Mouse (Mus musculus) kidney, postnatal 0 days (tissue): ENCODE measurements around the gene Slc8a1. TPM values are rescaled to one million over a fixed set of nuclear protein-coding genes. Genes with fewer than 3 reads are reported as not detected.

Experiments used
- ATAC-seq: fragments of 200-750 bp; cut with Nextera tagmentation; replicated peaks from 2 replicates; pipeline ENCODE4 v1.8.0; 2017; ENCODE audit warnings: low read depth, moderate number of reproducible peaks, moderate TSS enrichment, moderate library complexity; ENCODE audit not compliant: low FRiP score
- DNase-seq: peaks from one replicate; pipeline ENCODE4 v3.0.0-alpha.2; 2016; ENCODE audit warnings: low spot score
- H3K27ac ChIP-seq: fragments of 300-500 bp; sonication (generic); 2 replicates; pipeline ENCODE4 v1.5.1; 2014; ENCODE audit warnings: mild to moderate bottlenecking
- H3K27me3 ChIP-seq: fragments of 300-500 bp; sonication (generic); 2 replicates; pipeline ENCODE4 v1.6.1; 2014; ENCODE audit warnings: low read length, mixed read lengths; ENCODE audit not compliant: insufficient read depth
- H3K36me3 ChIP-seq: fragments of 300-500 bp; sonication (generic); 2 replicates; pipeline ENCODE4 v1.6.1; 2014; ENCODE audit warnings: low read length, mixed read lengths; ENCODE audit not compliant: insufficient read depth
- H3K4me1 ChIP-seq: fragments of 300-500 bp; sonication (generic); replicated peaks from 2 replicates; pipeline ENCODE4 v1.6.1; 2014; ENCODE audit warnings: antibody characterized with exemption, low read length, mixed read lengths; ENCODE audit not compliant: insufficient read depth
- H3K4me2 ChIP-seq: fragments of 300-500 bp; sonication (generic); 2 replicates; pipeline ENCODE4 v1.6.1; 2014; ENCODE audit warnings: mild to moderate bottlenecking, low read length, moderate library complexity, mixed read lengths
- H3K4me3 ChIP-seq: fragments of 300-500 bp; sonication (generic); replicated peaks from 2 replicates; pipeline ENCODE4 v1.5.1; 2014; ENCODE audit warnings: low read depth, low read length
- H3K9ac ChIP-seq: fragments of 300-500 bp; sonication (generic); 2 replicates; pipeline ENCODE4 v1.6.1; 2014; ENCODE audit warnings: low read depth, low read length
- H3K9me3 ChIP-seq: fragments of 300-500 bp; sonication (generic); replicated peaks from 2 replicates; pipeline ENCODE4 v1.6.1; 2016; ENCODE audit warnings: low read length, inconsistent platforms, mixed read lengths
- CTCF ChIP-seq: IDR thresholded peaks from 2 replicates; pipeline ENCODE4 v1.5.1; 2016; ENCODE audit warnings: antibody characterized with exemption, low read depth, mild to moderate bottlenecking, moderate library complexity
- WGBS: fragments of 180-500 bp; shearing (Covaris S2); extraction: QIAGEN DNeasy Blood & Tissue Kit; methylation state at CpG from one replicate; pipeline ENCODE4 v1.1.7; 2014; 5-methylcytosine and 5-hydroxymethylcytosine counted together
- polyA plus RNA-seq: library from polyadenylated mRNA; unstranded; fragments of >200 nt; fragmentation: Nextera tagmentation; extraction: Ambion mirVana; gene quantifications from 2 replicates; pipeline ENCODE4 v1.2.1, GENCODE M21; 2015

Slc8a1 gene
- polyA plus RNA-seq, 1 experiment from 2014 or later, result 12.9 TPM

DNA sequence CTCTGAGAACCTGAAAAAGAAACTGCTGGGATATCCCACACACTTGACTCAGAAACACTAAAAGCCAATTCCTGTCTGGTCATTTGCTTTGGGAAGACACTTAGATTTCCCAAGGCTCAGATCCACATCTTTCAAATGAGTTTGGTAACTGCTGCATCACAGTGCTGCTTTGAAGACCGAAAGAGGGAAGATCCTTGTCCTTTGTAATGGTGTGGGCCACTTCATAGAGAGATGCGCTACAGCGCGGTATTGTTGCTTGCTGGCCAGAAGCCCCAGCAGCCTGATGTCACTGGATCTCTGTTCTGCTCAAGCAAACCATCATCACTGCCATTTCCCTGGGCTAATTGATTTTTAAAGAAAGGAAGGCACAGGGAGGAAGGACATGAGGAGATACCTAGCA is 325.4 kb downstream of the Slc8a1 start:
- DNase-seq, result no peak
- Histone ChIP-seq H3K4me3 (no peak overlapping the region), H3K27me3 (no peaks in the 10 kb centered on the region), H3K4me1 (no peaks in the 10 kb centered on the region), H3K9me3 (no peaks in the 10 kb centered on the region), H3K36me3 (peaks cover 4% of the 10 kb centered on the region; the same call in 1 of the 2 replicates), H3K4me2 (no peak overlapping the region), H3K27ac (no peak overlapping the region), H3K9ac (no peak overlapping the region)
- no peak for TF ChIP-seq CTCF
- 94% methylated on average over 4 of the region's 4 CpGs for WGBS
- no peak for ATAC-seq

DNA sequence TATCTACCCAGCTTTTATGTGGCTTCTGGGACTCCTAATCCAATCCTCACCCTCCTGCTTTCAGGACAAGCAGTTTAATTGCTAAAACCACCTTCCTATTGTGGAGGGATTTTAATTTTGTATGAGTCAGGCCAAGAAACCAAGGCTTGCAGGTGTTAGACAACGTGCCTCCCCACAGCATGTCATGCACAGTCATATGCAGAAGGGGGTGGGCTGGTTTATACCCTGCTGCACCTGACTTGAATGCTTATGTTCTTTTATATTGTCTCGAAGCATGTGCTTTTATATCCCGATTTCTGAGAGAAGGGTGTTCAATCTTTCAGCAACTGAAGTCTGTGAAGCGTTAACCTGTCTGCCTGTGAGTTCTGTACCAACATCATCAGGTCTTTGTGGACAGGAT is 334.0 kb downstream of the Slc8a1 start:
- WGBS, result 88% methylated on average over 4 of the region's 4 CpGs

DNA sequence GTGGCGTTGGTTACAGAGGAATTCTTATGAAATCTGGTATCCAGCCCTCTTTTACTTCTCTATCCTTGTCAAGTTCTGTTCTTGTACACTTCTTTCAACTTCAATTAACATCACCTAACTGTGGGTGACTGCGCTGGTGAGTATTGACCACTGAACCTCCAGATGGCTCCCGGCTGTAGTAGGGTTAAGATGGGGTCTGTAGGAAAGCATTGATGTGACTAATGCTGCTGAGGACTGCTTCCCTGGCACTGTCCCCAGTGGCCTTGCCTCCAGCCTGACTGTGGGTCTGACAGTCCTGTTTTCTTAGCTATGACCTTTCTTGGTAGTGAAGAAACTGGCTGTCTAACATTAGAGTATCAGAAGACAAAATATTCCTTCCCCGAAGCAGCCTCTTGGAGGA is 335.1 kb downstream of the Slc8a1 start:
- Histone ChIP-seq H3K27me3 (no peaks in the 10 kb centered on the region), H3K4me3 (no peak overlapping the region), H3K9me3 (no peaks in the 10 kb centered on the region), H3K27ac (no peak overlapping the region), H3K36me3 (no peaks in the 10 kb centered on the region), H3K9ac (no peak overlapping the region), H3K4me1 (no peaks in the 10 kb centered on the region), H3K4me2 (no peak overlapping the region)
- no peak for DNase-seq
- WGBS, result 77% methylated on average over 4 of the region's 4 CpGs
- ATAC-seq, result no peak
- no peak for TF ChIP-seq CTCF

More for the DNA sequence above, 334.0 kb downstream of the Slc8a1 start:
- no peak overlapping the region for H3K4me3 ChIP-seq
- DNase-seq, result no peak
- H3K9me3 ChIP-seq, result no peaks in the 10 kb centered on the region
- no peaks in the 10 kb centered on the region for H3K36me3 ChIP-seq
- TF ChIP-seq CTCF, result no peak
- no peak overlapping the region for H3K27ac ChIP-seq
- no peak overlapping the region for H3K9ac ChIP-seq
- H3K27me3 ChIP-seq, result no peaks in the 10 kb centered on the region
- H3K4me2 ChIP-seq, result no peak overlapping the region
- H3K4me1 ChIP-seq, result no peaks in the 10 kb centered on the region
- no peak for ATAC-seq

- Histone ChIP-seq H3K9me3 (no peaks in the 10 kb centered on the region), H3K9ac (no peak overlapping the region), H3K36me3 (no peaks in the 10 kb centered on the region), H3K27me3 (no peaks in the 10 kb centered on the region), H3K4me1 (no peaks in the 10 kb centered on the region), H3K4me2 (no peak overlapping the region), H3K27ac (no peak overlapping the region), H3K4me3 (no peak overlapping the region)
- 64% methylated on average over 2 of the region's 2 CpGs for WGBS
- no peak for DNase-seq
- no peak for ATAC-seq
- TF ChIP-seq CTCF, result no peak
Observed at GRCm38 (mm10) chr17:81402636-81403035, 335.5 kb downstream of the Slc8a1 start.

DNA sequence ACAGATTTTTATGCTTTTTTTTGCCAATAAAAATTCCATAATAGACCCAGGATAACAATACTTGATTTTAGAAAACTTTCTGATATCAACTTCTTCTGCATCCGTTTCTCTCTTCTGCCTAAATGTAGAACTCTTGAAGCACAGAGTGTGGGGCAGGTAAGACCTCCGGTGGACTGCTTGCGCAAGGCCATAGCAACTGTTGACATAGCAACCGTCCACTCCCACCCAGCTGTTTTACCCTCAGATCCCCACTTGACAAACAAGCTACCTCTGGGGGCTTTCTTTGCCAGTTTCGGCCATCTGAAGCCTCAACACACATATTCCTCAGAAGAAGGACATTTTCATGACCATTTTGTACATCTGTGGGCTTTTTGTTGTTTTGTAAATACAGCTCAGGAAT is 337.8 kb downstream of the Slc8a1 start:
- no peak overlapping the region for H3K9ac ChIP-seq
- no peak for DNase-seq
- ATAC-seq, result no peak
- H3K4me1 ChIP-seq, result no peaks in the 10 kb centered on the region
- no peaks in the 10 kb centered on the region for H3K27me3 ChIP-seq
- no peaks in the 10 kb centered on the region for H3K36me3 ChIP-seq
- 51% methylated on average over 5 of the region's 5 CpGs for WGBS
- no peaks in the 10 kb centered on the region for H3K9me3 ChIP-seq
- H3K4me3 ChIP-seq, result no peak overlapping the region
- H3K4me2 ChIP-seq, result no peak overlapping the region
- H3K27ac ChIP-seq, result no peak overlapping the region
- no peak for TF ChIP-seq CTCF

- no peak for DNase-seq
- 93% methylated on average over 1 of the region's 1 CpGs for WGBS
- H3K4me3 ChIP-seq, result no peak overlapping the region
Observed at GRCm38 (mm10) chr17:81397434-81397833, 340.7 kb downstream of the Slc8a1 start.

DNA sequence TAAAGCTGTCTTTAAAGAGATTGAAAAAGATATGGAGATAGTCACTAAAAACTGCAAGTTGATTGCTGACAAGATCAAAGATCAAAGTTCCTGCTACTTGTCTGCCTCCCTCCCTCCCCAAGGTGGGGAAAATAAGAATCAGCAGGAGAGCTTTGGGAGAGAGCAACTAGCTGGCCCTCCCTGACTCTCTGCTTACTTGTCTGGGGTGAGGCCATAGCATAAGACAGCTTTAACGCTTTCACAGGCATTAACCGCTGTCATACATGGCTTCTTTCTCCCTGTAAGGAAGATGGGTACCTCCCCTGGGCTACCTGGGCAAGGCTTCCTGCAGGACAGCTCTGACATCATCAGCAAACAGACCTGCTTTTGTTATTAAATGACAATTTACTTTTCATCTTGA is 344.1 kb downstream of the Slc8a1 start:
- Histone ChIP-seq H3K27ac (no peak overlapping the region), H3K9me3 (no peaks in the 10 kb centered on the region), H3K4me3 (no peak overlapping the region), H3K4me1 (peaks cover 4% of the 10 kb centered on the region; the same call in 1 of the 2 replicates), H3K27me3 (no peaks in the 10 kb centered on the region), H3K36me3 (no peaks in the 10 kb centered on the region), H3K4me2 (no peak overlapping the region), H3K9ac (no peak overlapping the region)
- WGBS, result 27% methylated on average over 2 of the region's 2 CpGs
- ATAC-seq (no peak), DNase-seq (no peak)
- TF ChIP-seq CTCF, result no peak

More at GRCm38 (mm10) chr17:81397434-81397833, 340.7 kb downstream of the Slc8a1 start:
- H3K27ac ChIP-seq, result no peak overlapping the region
- ATAC-seq, result no peak
- no peaks in the 10 kb centered on the region for H3K27me3 ChIP-seq
- H3K9me3 ChIP-seq, result no peaks in the 10 kb centered on the region
- no peaks in the 10 kb centered on the region for H3K36me3 ChIP-seq
- H3K4me2 ChIP-seq, result no peak overlapping the region
- no peak overlapping the region for H3K9ac ChIP-seq
- no peak for TF ChIP-seq CTCF
- H3K4me1 ChIP-seq, result peaks cover 4% of the 10 kb centered on the region; the same call in 1 of the 2 replicates
